Mouse (Mus musculus) cortical plate, adult 2 months (tissue): ENCODE data around the gene BC051019. TPM values are rescaled to one million over a fixed set of nuclear protein-coding genes. Genes with fewer than 3 reads are reported as not detected.

Experiments used
- H3K27ac ChIP-seq: fragments of 200-500 bp; 2 replicates; pipeline ENCODE4 v1.5.1; 2012; ENCODE audit warnings: low read length, control low read depth, inconsistent platforms; ENCODE audit not compliant: insufficient read depth
- H3K4me1 ChIP-seq: fragments of 200-500 bp; 2 replicates; pipeline ENCODE4 v1.6.1; 2011; ENCODE audit warnings: low read length; ENCODE audit not compliant: control insufficient read depth, insufficient read depth
- H3K4me3 ChIP-seq: fragments of 200-500 bp; 2 replicates; pipeline ENCODE4 v1.5.1; 2011; ENCODE audit warnings: mild to moderate bottlenecking, low read length, control low read depth; ENCODE audit not compliant: insufficient read depth
- CTCF ChIP-seq: fragments of 200-500 bp; IDR thresholded peaks from 2 replicates; pipeline ENCODE4 v1.5.1; 2011; ENCODE audit warnings: mild to moderate bottlenecking, control low read depth, low read length; ENCODE audit not compliant: insufficient read depth; ENCODE audit errors: extremely low read depth
- POLR2A ChIP-seq: fragments of 200-500 bp; IDR thresholded peaks from 2 replicates; pipeline ENCODE4 v1.6.1; 2011; ENCODE audit warnings: mild to moderate bottlenecking, low read length, control low read depth; ENCODE audit not compliant: insufficient read depth; ENCODE audit errors: extremely low read depth
- polyA plus RNA-seq: library from polyadenylated mRNA; depleted of rRNA; stranded (reverse); fragments of >200 nt; gene quantifications from 2 replicates; pipeline ENCODE4 v1.2.3, GENCODE M21; 2012

The BC051019 gene
- polyA plus RNA-seq, 1 experiment, result 0.31 TPM

DNA sequence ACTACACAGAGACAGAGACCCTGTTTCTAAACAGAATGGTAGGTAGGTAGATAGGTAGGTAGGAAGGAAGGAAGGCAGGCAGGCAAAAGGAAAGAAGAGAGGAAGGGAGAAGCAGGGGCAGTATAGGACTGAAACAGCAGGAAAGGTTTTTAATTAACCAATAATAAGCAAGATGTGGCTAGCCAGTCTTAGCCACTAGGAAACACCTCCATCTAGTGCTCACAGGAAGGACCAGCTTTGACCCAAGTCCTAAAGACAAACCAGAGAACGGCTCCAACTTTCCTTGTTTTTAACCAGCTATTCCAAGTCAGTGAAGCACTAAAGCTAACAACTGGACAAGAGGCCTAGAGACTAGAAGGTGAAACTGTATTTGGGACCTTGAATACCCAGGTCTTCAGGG, 24.1 kb upstream of the BC051019 start:
- Histone ChIP-seq H3K4me3 (no peak overlapping the region), H3K4me1 (peaks cover 3% of the 10 kb centered on the region; the same call in 1 of the 2 replicates), H3K27ac (no peak overlapping the region)
- no peak for TF ChIP-seq CTCF
- TF ChIP-seq POLR2A, result no peak

DNA sequence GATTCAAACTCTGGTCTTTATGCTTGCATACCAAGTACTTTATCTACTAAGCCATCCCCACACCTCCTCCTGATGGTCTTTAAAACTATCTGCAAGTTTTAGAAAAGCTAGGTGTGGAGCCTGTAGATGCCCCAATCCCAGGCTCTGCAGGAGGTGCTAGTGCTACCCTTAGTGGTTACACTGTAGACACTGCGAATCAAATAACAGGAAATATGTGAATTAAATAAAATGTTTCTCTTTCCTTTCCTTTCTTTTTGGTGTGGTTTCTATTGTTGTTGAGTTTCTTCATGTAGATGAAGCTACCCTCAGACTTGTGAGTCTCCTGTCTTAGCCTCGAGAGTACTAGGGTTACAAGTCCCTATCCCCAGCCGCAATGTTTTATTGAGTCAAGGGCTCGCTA, 18.1 kb upstream of the BC051019 start:
- H3K27ac ChIP-seq, result no peak overlapping the region
- no peaks in the 10 kb centered on the region for H3K4me1 ChIP-seq
- TF ChIP-seq POLR2A, result no peak
- no peak for TF ChIP-seq CTCF
- no peak overlapping the region for H3K4me3 ChIP-seq

DNA sequence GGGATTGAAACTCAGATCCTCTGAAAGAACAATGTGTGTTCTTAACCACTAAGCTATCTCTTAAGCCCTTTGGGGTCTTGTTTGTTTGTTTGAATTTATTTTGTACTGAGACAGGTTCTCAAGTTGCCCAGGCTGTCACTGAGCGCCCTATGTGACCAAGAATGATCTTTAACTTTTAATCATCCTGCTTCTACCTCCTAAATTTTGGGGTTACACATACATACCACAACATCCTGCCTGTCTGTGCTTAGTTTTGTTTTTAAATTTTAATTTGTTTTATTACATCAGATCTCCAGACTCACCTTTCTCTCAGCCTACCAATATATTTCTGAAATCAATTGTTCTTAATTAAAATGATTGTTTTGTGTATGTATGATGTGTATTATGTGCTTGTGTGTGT, 17.4 kb upstream of the BC051019 start:
- Histone ChIP-seq H3K4me3 (no peak overlapping the region), H3K27ac (no peak overlapping the region), H3K4me1 (no peaks in the 10 kb centered on the region)
- TF ChIP-seq POLR2A (no peak), CTCF (no peak)

DNA sequence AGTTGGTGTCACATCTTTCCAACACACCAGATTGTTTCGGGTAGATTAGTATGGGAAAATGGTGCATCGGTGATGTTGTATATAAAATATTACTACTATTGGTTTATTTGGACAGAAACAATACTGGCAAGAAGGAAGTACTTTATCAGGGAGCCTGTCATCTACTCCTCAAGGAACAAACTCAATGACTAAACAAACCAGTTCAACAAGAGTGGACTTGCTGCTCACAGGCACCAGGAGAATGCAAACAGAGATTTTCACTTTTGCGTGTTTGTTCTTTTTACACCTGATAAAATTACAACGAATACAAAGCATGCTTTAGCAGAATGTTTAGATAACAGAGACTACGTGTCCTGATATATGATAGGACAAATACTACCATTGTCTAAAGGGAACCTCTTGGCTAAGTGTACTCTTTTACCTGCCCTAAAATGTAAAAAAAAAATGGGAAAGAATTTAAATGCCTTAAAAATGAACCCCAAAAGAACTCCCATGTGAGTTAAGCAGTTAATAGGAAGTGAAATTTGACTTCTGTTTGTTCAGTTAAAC, 16.2 kb upstream of the BC051019 start:
- no peak overlapping the region for H3K4me3 ChIP-seq
- TF ChIP-seq POLR2A (no peak), CTCF (no peak)
- no peaks in the 10 kb centered on the region for H3K4me1 ChIP-seq

DNA sequence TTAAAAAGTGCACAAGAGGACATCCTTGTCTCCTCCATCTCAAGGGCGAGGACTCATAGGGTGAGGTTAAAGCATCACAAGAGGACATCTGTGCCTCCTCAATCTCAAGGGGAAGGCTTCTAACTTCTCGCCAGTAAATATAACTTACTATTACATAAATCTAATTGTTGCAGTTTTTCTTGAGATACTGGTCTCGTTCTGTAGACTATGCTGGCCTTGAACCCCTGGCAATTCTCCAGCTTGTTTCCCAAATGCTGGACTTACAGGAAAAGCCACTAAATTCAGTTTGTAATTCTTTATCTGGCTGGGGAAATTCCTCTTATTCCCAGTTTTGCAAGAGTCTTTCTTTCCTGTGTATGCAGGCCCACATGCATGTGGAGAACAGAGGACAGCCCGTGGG, 11.2 kb upstream of the BC051019 start:
- H3K4me1 ChIP-seq, result no peaks in the 10 kb centered on the region
- no peak overlapping the region for H3K27ac ChIP-seq
- TF ChIP-seq CTCF, result no peak
- no peak for TF ChIP-seq POLR2A
- H3K4me3 ChIP-seq, result no peak overlapping the region

More for the DNA sequence above, 16.2 kb upstream of the BC051019 start:
- no peak overlapping the region for H3K27ac ChIP-seq

DNA sequence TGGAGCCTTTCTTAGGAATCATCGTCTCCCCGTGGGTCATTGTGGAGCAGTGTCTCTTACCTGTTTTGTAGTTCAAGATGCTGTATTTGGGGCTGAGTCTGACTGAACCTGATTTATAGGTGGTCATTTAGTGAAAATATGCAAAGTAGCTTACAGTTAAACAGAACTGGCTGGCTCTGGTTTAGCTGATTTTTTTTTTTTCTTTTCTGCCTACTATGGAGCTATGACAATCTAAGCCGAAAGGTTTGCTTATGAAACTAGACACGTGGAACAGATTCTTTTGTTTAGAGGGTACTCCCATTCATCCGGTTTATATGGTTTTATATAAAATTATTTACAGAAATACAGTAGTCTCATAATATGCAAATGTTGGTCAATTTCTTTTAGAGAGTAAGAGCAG, 8.0 kb upstream of the BC051019 start, which contains the start of gene Ascl3:
Gene Ascl3 (minus strand): TSS at position 101 of the 400 bp plus-strand sequence.
- no peak within 1 kb of the TSS for H3K27ac ChIP-seq
- no peak for TF ChIP-seq CTCF
- TF ChIP-seq POLR2A, result no peak
- H3K4me3 ChIP-seq, result no peak within 1 kb of the TSS
- H3K4me1 ChIP-seq, result peaks cover 1% of the 10 kb centered on the region; the same call in 1 of the 2 replicates

DNA sequence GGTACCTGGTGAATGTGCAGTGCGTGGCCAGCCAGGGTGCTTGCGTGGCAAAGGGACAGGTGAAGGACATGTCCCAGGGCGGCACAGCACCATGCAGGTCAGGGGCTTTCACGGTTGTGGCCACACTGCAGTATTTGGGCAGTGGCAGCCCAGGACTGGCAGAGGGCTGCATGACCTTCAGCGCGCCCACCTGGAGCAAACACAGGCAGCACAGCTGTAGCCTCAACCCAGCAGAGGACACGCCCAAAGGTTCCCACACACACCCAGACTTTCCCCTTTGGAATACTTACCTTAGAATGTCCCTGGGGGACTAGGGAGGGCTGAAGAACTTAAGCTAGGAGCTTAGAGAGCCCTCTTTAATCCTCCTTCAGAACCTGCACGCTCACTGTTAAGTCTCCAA, 536 bp downstream of the BC051019 start:
- H3K4me3 ChIP-seq, result no peak overlapping the region
- no peak overlapping the region for H3K27ac ChIP-seq
- TF ChIP-seq CTCF, result no peak
- no peaks in the 10 kb centered on the region for H3K4me1 ChIP-seq

DNA sequence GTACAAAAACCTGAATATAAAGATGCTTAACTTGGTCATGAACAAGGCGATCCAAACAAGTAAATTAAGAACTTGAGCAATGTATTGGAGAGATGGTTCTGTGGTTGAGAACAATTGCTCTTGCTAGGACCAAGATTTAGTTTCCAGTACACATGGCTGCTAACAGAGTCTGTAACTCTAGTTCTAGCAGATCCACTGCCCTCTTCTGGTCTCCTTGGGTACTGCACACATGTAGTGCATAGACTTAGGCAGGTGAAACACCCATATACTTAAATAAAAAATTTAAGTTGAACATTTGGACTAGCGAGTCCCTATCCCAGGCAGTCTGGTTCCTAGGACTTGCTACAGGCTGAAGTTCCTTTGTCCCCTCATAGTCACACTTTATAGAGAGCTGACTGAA, 1.0 kb downstream of the BC051019 start:
- Histone ChIP-seq H3K4me1 (no peaks in the 10 kb centered on the region), H3K27ac (no peak overlapping the region), H3K4me3 (no peak overlapping the region)
- TF ChIP-seq POLR2A (no peak), CTCF (no peak)

DNA sequence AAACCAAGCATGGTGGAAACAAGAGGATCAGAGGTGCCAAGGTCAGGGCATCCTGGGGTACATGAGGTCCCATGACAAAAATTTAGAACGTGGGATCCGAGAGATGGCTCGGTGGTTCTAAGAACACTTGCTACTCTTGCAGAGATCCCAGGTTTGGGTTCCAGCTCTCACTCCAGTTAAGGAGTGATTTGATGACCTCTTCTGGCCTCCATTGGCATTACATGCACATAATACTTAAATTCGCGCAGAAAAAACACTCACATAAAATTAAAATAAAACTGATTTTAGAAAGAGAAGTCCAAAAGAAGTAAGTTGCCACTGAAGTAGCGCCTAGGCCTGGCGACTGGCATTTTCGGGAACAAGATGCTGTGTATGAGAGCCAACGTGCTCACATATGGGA, 4.4 kb downstream of the BC051019 start:
- Histone ChIP-seq H3K4me3 (no peak overlapping the region), H3K4me1 (no peaks in the 10 kb centered on the region)

DNA sequence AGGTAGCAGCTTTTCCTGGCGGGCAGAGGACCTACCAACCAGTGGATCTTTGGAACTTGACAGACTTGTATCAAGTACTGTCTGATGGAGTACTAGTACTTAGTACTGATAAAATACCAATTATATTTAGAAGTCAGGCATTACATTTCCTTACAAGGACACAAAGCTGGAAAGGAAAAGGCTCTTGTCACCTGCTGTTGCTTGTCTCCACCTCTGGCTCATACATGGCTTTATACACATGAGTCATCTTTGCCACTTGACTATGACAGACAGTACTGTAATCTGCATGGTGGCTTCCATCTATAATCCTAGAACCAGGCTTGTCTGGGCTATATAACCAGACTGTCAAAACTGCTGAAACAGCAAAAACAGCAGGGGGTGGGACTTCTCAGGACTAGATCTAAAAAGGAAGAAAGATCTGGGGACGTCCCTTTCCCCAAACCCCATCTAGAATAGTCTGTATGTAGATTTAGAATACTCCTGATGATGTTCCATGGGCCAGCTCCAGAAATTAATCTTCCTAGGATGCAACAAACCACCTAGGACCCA, 10.1 kb downstream of the BC051019 start:
- no peak for TF ChIP-seq CTCF
- no peak for TF ChIP-seq POLR2A
- no peak overlapping the region for H3K27ac ChIP-seq
- no peak overlapping the region for H3K4me3 ChIP-seq
- H3K4me1 ChIP-seq, result no peaks in the 10 kb centered on the region

More for the DNA sequence above, 4.4 kb downstream of the BC051019 start:
- TF ChIP-seq CTCF (peak; percentile 56; the same call in 1 of the 2 replicates), POLR2A (no peak)
- no peak overlapping the region for H3K27ac ChIP-seq
